Mouse (Mus musculus): ENCODE measurements at regions not wholly inside any gene's neighbourhood (a gene's known extent, or its start where the extent isn't known, plus 50 kb on each side); places are given as distances from the start of the nearest gene placed in this dataset.

- no peak for TF ChIP-seq POLR2A (IDR thresholded peaks at IDR 0.05; ENCODE audit: low read depth, low read length)
- no peak for TF ChIP-seq CTCF (IDR thresholded peaks at IDR 0.05; ENCODE audit: borderline replicate concordance, insufficient read depth, low read length)
Measured at GRCm38 (mm10) chr5:96936239-96936638, 61.2 kb upstream of the Bmp2k start.
